Mouse (Mus musculus): Measurements from ENCODE around the gene Olfr1480. TPM values are rescaled to one million over a fixed set of nuclear protein-coding genes. Genes with fewer than 3 reads are reported as not detected.

Gene Olfr1480
- polyA plus RNA-seq (2017; shearing (Covaris generic)): not detected

DNA sequence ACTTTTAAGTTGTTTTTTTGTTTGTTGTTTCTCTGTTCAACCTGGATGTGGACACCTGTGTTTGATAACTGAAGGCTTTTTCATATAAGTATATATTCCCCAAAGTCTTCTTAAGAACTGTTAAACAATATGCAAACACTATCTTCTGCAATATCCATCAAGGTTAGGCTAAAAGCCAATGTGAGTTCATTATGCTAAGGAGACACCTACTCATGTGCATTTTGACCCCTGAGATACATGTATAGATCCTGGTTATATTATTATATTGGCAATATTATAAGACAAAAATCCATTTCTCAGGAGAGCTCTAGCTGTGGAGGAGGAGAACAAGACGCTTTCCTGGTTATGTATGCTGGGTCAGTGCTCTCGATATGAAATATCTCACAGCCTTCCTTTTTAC is at the start of gene Olfr1480:
TSS of gene Olfr1480 (plus strand) at position 301 of the 400 bp plus-strand sequence.
- no peak for ATAC-seq

DNA sequence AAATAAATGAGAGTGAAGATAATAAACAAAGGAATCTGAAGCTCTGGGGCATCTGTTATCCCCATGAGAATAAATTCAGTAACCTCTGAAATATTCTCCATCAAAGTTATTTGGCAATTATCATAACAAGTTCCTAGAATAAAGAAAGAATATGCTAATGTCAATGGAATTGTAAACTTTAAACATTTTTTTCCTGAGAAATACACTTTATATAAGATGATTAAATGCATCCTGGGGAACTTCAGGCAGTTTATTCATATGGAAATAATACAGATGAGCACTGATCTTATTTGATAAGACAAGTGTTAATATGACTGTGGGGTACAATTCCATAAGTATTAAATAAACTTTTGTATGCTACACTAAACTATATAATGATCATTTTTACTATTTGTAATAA is 47.6 kb upstream of the Olfr1480 start, which contains the start of gene Olfr1475:
TSS of gene Olfr1475 (minus strand) at position 101 of the 400 bp plus-strand sequence.
- ATAC-seq: no peak

DNA sequence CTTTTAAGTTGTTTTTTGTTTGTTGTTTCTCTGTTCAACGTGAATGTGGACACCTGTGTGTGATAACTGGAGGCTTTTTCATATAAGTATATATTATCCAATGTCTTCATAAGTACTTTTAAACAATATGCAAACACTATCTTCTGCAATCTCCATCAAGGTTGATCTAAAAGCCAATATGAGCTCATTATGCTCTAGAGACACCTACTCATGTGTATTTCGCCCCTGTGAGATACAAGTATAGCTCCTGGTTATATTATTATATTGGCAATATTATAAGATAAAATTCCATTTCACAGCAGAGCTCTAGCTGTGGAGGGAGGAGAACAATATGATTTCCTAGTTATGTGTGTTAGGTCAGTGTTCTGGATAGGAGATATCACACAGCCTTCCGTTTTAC is 27.5 kb upstream of the Olfr1480 start, which contains the start of gene Olfr1477:
TSS of gene Olfr1477 (plus strand) at position 301 of the 400 bp plus-strand sequence.
- no peak for ATAC-seq

Other genes starting within 250 kb of the Olfr1480 start
- gene Olfr1465, start 212.4 kb upstream of the Olfr1480 start, polyA plus RNA-seq (2017; shearing (Covaris generic)): not detected
- gene Olfr1466, start 189.1 kb upstream of the Olfr1480 start, polyA plus RNA-seq (2017; shearing (Covaris generic)): not detected
- gene Olfr1467, start 165.7 kb upstream of the Olfr1480 start, polyA plus RNA-seq (2017; shearing (Covaris generic)): not detected
- under 1 TPM in 1 of 2 experiments, not detected in 1; 0.61 TPM for gene Olfr1469, start 120.1 kb upstream of the Olfr1480 start, polyA plus RNA-seq (2017; shearing (Covaris generic))
- not detected for gene Olfr1471, start 84.5 kb upstream of the Olfr1480 start, polyA plus RNA-seq (2017; shearing (Covaris generic))
- gene Olfr1472, start 71.8 kb upstream of the Olfr1480 start, polyA plus RNA-seq (2017; shearing (Covaris generic)): under 1 TPM in 1 of 2 experiments, not detected in 1; 0.36 TPM
- gene Olfr1474, start 58.3 kb upstream of the Olfr1480 start, polyA plus RNA-seq (2017; shearing (Covaris generic)): not detected
- not detected for gene Olfr1475, start 47.7 kb upstream of the Olfr1480 start, polyA plus RNA-seq (2017; shearing (Covaris generic))
- under 1 TPM in 1 of 2 experiments, not detected in 1; 0.11 TPM for gene Olfr1477, start 27.4 kb upstream of the Olfr1480 start, polyA plus RNA-seq (2017; shearing (Covaris generic))
- not detected for gene Olfr1484, start 55.6 kb downstream of the Olfr1480 start, polyA plus RNA-seq (2017; shearing (Covaris generic))
- gene Olfr1487, start 89.5 kb downstream of the Olfr1480 start, polyA plus RNA-seq (2017; shearing (Covaris generic)): not detected
- gene Olfr1489, start 103.7 kb downstream of the Olfr1480 start, polyA plus RNA-seq (2017; shearing (Covaris generic)): not detected
- not detected for gene Olfr1490, start 123.2 kb downstream of the Olfr1480 start, polyA plus RNA-seq (2017; shearing (Covaris generic))
- not detected for gene Olfr1491, start 169.4 kb downstream of the Olfr1480 start, polyA plus RNA-seq (2017; shearing (Covaris generic))
- gene Olfr1493-ps1, start 195.4 kb downstream of the Olfr1480 start, polyA plus RNA-seq (2017; shearing (Covaris generic)): not detected
- gene Olfr1494, start 211.8 kb downstream of the Olfr1480 start, polyA plus RNA-seq (2017; shearing (Covaris generic)): not detected
- gene Olfr1495, start 236.7 kb downstream of the Olfr1480 start, polyA plus RNA-seq (2017; shearing (Covaris generic)): not detected
- not detected for gene Olfr1496, start 250.0 kb downstream of the Olfr1480 start, polyA plus RNA-seq (2017; shearing (Covaris generic))

All from activated CD4-positive, CD25-positive, alpha-beta regulatory T cell, adult 4 months (primary cell).